Mouse (Mus musculus) heart, embryonic 14.5 days (tissue): Measurements from ENCODE around the gene Asb4. TPM values are rescaled to one million over a fixed set of nuclear protein-coding genes. Genes with fewer than 3 reads are reported as not detected.

Experiments used
- ATAC-seq: fragments of 200-750 bp; cut with Nextera tagmentation; 2 replicates; pipeline ENCODE4 v1.8.0; 2017; ENCODE audit warnings: low read depth, moderate TSS enrichment; ENCODE audit not compliant: insufficient number of reproducible peaks, insufficient read depth, low FRiP score
- H3K27ac ChIP-seq, 2 experiments: fragments of 200-500 bp in 1 of 2; fragments of 300-500 bp in 1 of 2; sonication (generic) in 1 of 2; replicated peaks in 1 of 2; 2 replicates each; pipeline ENCODE4 v1.5.1; 2012 to 2014; ENCODE audit warnings: low read depth in 2 of 2, low read length in 2 of 2, control low read depth in 1 of 2, mild to moderate bottlenecking in 1 of 2, mixed read lengths in 1 of 2; ENCODE audit not compliant: control insufficient read depth in 1 of 2, insufficient read depth in 1 of 2
- H3K27me3 ChIP-seq: fragments of 300-500 bp; sonication (generic); 2 replicates; pipeline ENCODE4 v1.6.1; 2014; ENCODE audit warnings: mild to moderate bottlenecking, low read length, control low read depth; ENCODE audit not compliant: control insufficient read depth, insufficient read depth
- H3K36me3 ChIP-seq: fragments of 300-500 bp; sonication (generic); 2 replicates; pipeline ENCODE4 v1.6.1; 2014; ENCODE audit warnings: mild to moderate bottlenecking, control low read depth, low read length, mixed read lengths; ENCODE audit not compliant: control insufficient read depth, insufficient read depth
- H3K4me1 ChIP-seq, 2 experiments: fragments of 200-500 bp in 1 of 2; fragments of 300-500 bp in 1 of 2; sonication (generic) in 1 of 2; 2 replicates each; pipeline ENCODE4 v1.6.1; 2012 to 2014; ENCODE audit warnings: low read length in 2 of 2, control low read depth in 1 of 2, mixed read lengths in 1 of 2; ENCODE audit not compliant: control insufficient read depth in 2 of 2, insufficient read depth in 2 of 2
- H3K4me2 ChIP-seq: fragments of 300-500 bp; sonication (generic); 2 replicates; pipeline ENCODE4 v1.6.1; 2014; ENCODE audit warnings: mild to moderate bottlenecking, low read length
- H3K4me3 ChIP-seq, 2 experiments: fragments of 200-500 bp in 1 of 2; fragments of 300-500 bp in 1 of 2; sonication (generic) in 1 of 2; 2 replicates each; pipeline ENCODE4 v1.5.1; 2012 to 2014; ENCODE audit warnings: low read length in 2 of 2, mild to moderate bottlenecking in 2 of 2, control low read depth in 1 of 2, low read depth in 1 of 2, moderate library complexity in 1 of 2; ENCODE audit not compliant: control insufficient read depth in 1 of 2, insufficient read depth in 1 of 2
- H3K9ac ChIP-seq: fragments of 300-500 bp; sonication (generic); 2 replicates; pipeline ENCODE4 v1.6.1; 2014; ENCODE audit warnings: mild to moderate bottlenecking, low read length
- H3K9me3 ChIP-seq: fragments of 300-500 bp; sonication (generic); 2 replicates; pipeline ENCODE4 v1.6.1; 2016; ENCODE audit warnings: low read length, control low read depth; ENCODE audit not compliant: control insufficient read depth
- WGBS: fragments of 180-500 bp; shearing (Covaris S2); extraction: QIAGEN DNeasy Blood & Tissue Kit; methylation state at CpG from one replicate; pipeline ENCODE4 v1.1.7; 2014; 5-methylcytosine and 5-hydroxymethylcytosine counted together
- polyA plus RNA-seq: library from polyadenylated mRNA; unstranded; fragments of >200 nt; fragmentation: Nextera tagmentation; extraction: Ambion mirVana; gene quantifications from 2 replicates; pipeline ENCODE4 v1.2.1, GENCODE M21; 2014

The Asb4 gene
- polyA plus RNA-seq, 1 experiment from 2014 or later, result 36.8 TPM

DNA sequence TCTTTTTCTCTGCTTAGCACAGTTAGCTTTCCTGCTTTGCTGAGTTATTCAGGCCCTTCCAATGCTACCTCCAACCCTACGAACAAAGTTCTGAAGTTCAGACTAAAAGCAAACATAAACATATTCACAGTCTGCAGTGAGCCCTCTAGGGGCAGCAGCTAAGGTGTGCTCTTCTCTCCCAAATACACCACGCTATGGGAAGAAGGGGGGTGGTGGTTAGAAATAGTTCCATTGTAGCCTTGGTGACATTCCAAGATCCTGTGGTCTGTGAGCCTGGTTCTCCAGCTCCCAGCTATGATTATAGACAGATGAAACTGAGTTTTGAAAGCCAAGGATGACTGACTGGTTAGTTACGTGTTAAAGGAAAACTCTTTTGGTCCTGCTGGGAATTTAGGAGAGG is 13.6 kb downstream of the Asb4 start:
- peaks cover 8 to 26% of the 10 kb centered on the region in 2 experiments for H3K4me1 ChIP-seq
- H3K4me3 ChIP-seq, result no peak overlapping the region
- 57% methylated on average over 3 of the region's 3 CpGs for WGBS
- H3K9me3 ChIP-seq, result no peaks in the 10 kb centered on the region
- no peaks in the 10 kb centered on the region for H3K27me3 ChIP-seq
- H3K4me2 ChIP-seq, result no peak overlapping the region
- no peak overlapping the region for H3K9ac ChIP-seq
- peaks cover 8% of the 10 kb centered on the region; the same call in 1 of the 2 replicates for H3K36me3 ChIP-seq
- no peak overlapping the region for H3K27ac ChIP-seq
- ATAC-seq, result no peak

DNA sequence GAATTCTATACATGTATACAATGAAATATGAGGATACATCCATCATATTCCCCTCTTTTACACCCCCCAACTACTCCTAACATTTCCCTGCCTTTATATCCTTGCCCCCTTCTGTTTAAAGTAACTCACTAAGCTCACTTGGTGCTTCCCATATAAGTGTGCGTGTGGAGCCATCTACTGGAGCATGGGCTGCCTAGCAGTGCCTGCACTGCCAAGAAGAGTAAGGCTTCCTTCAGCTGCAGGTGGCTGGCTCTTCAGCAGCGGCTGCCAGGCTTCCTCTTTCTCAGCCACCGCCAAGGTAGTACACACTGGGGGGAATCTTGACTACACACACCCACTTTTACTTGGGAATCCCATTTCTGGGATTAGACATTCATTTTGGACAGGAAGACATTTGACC is 18.2 kb downstream of the Asb4 start:
- H3K27ac ChIP-seq, result no peak overlapping the region
- 0 out of 4 replicates have a peak, but pooled peaks cover 0 to 3% of the 10 kb centered on the region in 2 experiments for H3K4me1 ChIP-seq
- 11% methylated on average over 3 of the region's 3 CpGs for WGBS
- H3K36me3 ChIP-seq, result peaks cover 8% of the 10 kb centered on the region; the same call in 1 of the 2 replicates
- no peak overlapping the region for H3K4me2 ChIP-seq
- H3K9me3 ChIP-seq, result no peaks in the 10 kb centered on the region
- no peak overlapping the region for H3K4me3 ChIP-seq
- ATAC-seq, result peak; percentile 71; the same call in 1 of the 2 replicates
- H3K27me3 ChIP-seq, result no peaks in the 10 kb centered on the region
- H3K9ac ChIP-seq, result no peak overlapping the region

DNA sequence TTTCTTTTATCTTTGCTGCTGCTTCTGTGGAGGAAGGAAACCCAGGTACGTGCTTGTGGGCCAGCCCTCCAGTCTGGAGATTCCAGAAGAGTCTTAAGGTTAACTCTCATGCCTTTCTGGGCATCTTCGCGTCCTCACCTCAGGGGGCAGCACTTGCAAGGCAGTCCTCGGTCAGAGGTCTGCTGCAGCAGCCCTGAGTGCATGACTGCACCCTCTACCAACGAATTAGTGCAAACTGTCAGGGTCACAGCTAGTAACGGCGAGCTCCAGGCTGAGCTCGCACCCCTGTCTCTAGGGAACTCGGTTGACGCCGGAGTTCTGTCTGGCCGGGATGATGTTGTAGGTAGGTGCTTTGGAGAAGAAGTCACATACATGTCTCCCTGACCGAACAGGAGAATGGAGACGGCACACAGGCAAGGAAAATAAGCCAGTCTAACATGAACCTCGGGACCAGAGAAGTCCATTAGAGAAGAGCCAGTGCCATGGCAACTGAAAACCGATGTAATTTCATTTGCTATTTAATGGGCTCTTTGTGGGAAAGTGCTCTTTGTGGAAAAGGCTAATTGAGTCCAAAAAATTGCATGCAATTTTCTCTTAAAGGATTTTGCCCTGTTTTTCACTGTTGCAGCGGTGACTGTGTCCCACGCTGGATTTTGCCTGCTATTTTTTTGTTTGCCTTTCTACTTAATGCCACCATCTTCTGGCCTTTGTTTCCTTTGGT is 20.1 kb downstream of the Asb4 start:
- Histone ChIP-seq H3K9me3 (no peaks in the 10 kb centered on the region), H3K4me1 (peaks cover 2% of the 10 kb centered on the region in 2 experiments; a peak in 2 of 4 replicates), H3K4me3 (no peak overlapping the region), H3K36me3 (peaks cover 7% of the 10 kb centered on the region; the same call in 1 of the 2 replicates), H3K4me2 (no peak overlapping the region), H3K27ac (no peak overlapping the region), H3K27me3 (no peaks in the 10 kb centered on the region), H3K9ac (no peak overlapping the region)
- no peak for ATAC-seq
- WGBS, result 51% methylated on average over 18 of the region's 18 CpGs

DNA sequence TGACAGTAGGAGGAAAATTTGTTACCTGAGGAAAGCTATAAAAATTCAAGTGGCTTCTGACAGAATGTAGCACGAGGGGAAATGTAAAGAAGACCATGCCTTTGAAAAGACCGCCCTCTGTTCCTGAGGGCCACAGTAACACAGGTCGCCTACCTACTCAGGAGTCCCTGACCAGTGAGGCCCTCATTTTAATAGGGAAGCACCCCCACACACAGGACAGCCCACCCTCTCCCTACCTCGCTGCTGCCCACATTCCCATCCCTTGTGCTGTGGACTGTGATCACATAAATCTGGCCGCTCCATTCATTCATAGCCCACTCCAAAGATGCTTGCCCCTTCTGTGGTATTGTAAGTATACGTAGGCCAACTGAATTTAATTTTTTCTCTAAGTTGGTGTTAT is 20.8 kb downstream of the Asb4 start:
- no peak overlapping the region for H3K4me3 ChIP-seq
- WGBS, result 84% methylated on average over 6 of the region's 6 CpGs

DNA sequence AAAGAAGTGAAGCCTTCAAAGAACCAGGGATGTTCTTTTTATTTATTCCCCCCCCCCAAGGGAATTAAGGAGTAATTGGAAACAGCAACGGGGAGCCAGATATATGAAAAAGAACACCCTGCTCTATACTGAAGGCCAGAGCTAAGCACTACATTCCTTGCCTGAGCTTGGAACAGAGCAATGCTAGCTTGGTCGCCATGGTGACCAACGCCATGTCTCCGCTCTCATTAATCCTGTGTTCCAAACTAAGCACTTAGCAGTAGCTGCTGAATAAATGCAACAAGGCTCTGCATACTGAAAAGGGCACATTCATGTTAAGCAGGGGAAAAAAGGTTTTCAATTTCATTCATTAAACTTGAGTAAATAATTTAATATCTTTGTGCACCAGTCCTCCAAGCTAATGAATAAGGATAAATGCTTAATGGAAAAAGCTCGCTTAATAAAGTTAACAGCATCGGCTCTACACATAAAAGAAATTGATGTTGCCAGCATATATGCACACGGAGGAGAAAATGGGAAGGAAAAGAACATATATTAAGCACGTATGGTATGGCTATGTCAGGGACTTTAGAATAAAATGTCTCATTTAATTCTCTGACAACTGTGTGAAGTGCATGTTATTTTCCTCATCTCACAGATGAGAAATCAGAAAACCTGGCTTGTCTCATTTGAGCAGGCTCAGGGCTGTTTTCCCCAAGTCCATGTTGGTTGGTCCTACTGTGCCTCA is 25.4 kb downstream of the Asb4 start:
- Histone ChIP-seq H3K4me1 (peaks cover 9 to 15% of the 10 kb centered on the region in 2 experiments; a peak in 3 of 4 replicates), H3K4me3 (no peak overlapping the region), H3K36me3 (0 out of 2 replicates have a peak, but pooled peaks cover 4% of the 10 kb centered on the region), H3K27me3 (no peaks in the 10 kb centered on the region), H3K4me2 (no peak overlapping the region), H3K27ac (no peak overlapping the region), H3K9ac (no peak overlapping the region), H3K9me3 (no peaks in the 10 kb centered on the region)
- ATAC-seq, result no peak
- 61% methylated on average over 8 of the region's 8 CpGs for WGBS

More for the DNA sequence above, 20.8 kb downstream of the Asb4 start:
- Histone ChIP-seq H3K4me1 (peaks cover 2 to 6% of the 10 kb centered on the region in 2 experiments; a peak in 2 of 4 replicates), H3K9me3 (no peaks in the 10 kb centered on the region), H3K27ac (no peak overlapping the region), H3K36me3 (0 out of 2 replicates have a peak, but pooled peaks cover 2% of the 10 kb centered on the region), H3K4me2 (no peak overlapping the region), H3K9ac (no peak overlapping the region), H3K27me3 (no peaks in the 10 kb centered on the region)
- ATAC-seq, result no peak

DNA sequence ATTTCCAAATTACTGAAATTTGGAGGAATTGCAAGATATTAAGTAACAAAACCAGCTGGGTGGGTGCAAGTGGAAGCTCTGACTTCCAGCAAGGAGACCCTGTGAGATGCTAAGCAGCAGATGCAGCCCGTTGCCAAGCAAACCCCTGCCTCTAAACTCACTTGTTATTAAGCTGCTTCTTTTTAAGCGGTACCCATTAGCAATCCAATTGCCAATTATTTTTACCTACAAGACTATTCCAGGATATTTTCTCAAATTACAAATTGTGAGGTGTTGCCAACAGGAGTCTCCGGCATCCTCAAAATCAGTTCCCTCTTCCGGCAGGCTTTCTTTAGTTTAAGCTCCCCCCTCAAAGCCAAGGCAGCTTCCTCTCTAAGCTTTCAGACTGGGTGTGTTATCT is 26.5 kb downstream of the Asb4 start:
- Histone ChIP-seq H3K27ac (no peak overlapping the region), H3K9ac (no peak overlapping the region), H3K4me3 (no peak overlapping the region), H3K9me3 (no peaks in the 10 kb centered on the region), H3K27me3 (no peaks in the 10 kb centered on the region), H3K36me3 (0 out of 2 replicates have a peak, but pooled peaks cover 4% of the 10 kb centered on the region), H3K4me2 (no peak overlapping the region), H3K4me1 (peaks cover 9 to 15% of the 10 kb centered on the region in 2 experiments; a peak in 3 of 4 replicates)
- 76% methylated on average over 4 of the region's 4 CpGs for WGBS
- no peak for ATAC-seq

DNA sequence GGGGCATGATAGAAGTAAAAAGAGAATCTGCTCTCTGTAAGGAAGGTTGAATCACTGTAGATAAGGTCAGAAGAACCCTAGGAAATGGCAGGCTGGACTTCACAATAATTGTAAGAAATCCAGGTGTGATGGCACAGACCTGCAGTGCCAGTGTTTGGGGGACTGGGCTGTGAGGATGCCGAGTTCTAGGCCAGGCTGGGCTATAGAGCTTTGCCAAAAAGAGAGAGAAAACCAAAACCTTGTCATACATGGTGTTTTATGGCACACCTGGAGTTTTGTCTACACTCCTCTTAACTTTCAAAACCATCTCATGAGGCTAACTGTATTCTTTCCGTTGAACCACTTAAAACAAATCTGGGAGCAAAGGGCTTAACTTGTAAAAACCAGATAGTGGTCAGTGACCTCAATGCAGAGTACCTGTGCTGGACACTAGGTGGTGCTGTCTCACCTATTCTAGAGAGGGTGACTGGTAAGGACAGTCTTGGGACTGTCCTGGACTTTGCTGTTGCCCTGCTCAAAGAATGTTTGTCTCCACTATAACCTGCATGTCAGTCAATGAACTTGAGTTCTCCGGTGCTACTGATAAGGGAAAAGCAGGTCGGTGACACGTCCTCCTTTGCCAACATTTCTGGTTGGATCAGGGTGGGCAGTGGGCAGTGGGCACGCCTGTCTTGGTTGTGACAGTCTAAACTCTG is 27.7 kb downstream of the Asb4 start:
- ATAC-seq, result peak; percentile 50; the same call in 1 of the 2 replicates
- 40% methylated on average over 6 of the region's 6 CpGs for WGBS
- no peak overlapping the region for H3K4me3 ChIP-seq

More for the DNA sequence above, 27.7 kb downstream of the Asb4 start:
- Histone ChIP-seq H3K36me3 (0 out of 2 replicates have a peak, but pooled peaks cover 4% of the 10 kb centered on the region), H3K4me2 (no peak overlapping the region), H3K27ac (no peak overlapping the region), H3K27me3 (no peaks in the 10 kb centered on the region), H3K4me1 (peaks cover 9 to 15% of the 10 kb centered on the region in 2 experiments; a peak in 3 of 4 replicates), H3K9ac (no peak overlapping the region), H3K9me3 (no peaks in the 10 kb centered on the region)
